Mouse (Mus musculus) layer of hippocampus, postnatal 14 days (tissue): Measurements from ENCODE around the gene Agt. TPM values are rescaled to one million over a fixed set of nuclear protein-coding genes. Genes with fewer than 3 reads are reported as not detected.

ENCODE experiments used
- DNase-seq, 2 experiments: peaks; one replicate each; pipeline ENCODE4 v3.0.0; 2021 to 2022; ENCODE audit warnings: low spot score in 2 of 2, mixed read lengths in 1 of 2
- total RNA-seq, 2 experiments: library from RNA; stranded (reverse); gene quantifications; 2 replicates each; pipeline ENCODE4 v1.2.3; 2021

Gene Agt
- total RNA-seq, 2 experiments from 2014 or later, result 56.4 to 82.1 TPM

GRCm38 (mm10) chr8:124555113-124555750 is 14.3 kb downstream of the Agt start:
- no peak for DNase-seq

GRCm38 (mm10) chr8:124551011-124551661 is 18.4 kb downstream of the Agt start:
- peak in 1 of 2 experiments; percentile 56 for DNase-seq

GRCm38 (mm10) chr8:124548187-124548586 is 21.3 kb downstream of the Agt start:
- DNase-seq, result no peak

GRCm38 (mm10) chr8:124547269-124547668 is 22.2 kb downstream of the Agt start:
- DNase-seq, result no peak

- DNase-seq, result no peak
Observed at GRCm38 (mm10) chr8:124546815-124547214, 22.7 kb downstream of the Agt start.

- DNase-seq, result no peak
Observed at GRCm38 (mm10) chr8:124546371-124546770, 23.1 kb downstream of the Agt start.

GRCm38 (mm10) chr8:124543272-124543671 is 26.2 kb downstream of the Agt start:
- DNase-seq, result no peak

GRCm38 (mm10) chr8:124542001-124542400 is 27.5 kb downstream of the Agt start:
- DNase-seq, result no peak

- DNase-seq, result no peak
Observed at GRCm38 (mm10) chr8:124540906-124541305, 28.6 kb downstream of the Agt start.

- no peak for DNase-seq
Observed at GRCm38 (mm10) chr8:124535451-124535850, 34.1 kb downstream of the Agt start.

GRCm38 (mm10) chr8:124532626-124533025 is 36.9 kb downstream of the Agt start:
- DNase-seq, result no peak

GRCm38 (mm10) chr8:124530996-124531395 is 38.5 kb downstream of the Agt start:
- no peak for DNase-seq

GRCm38 (mm10) chr8:124530556-124530955 is 39.0 kb downstream of the Agt start:
- DNase-seq, result no peak

- DNase-seq, result no peak
Observed at GRCm38 (mm10) chr8:124530076-124530475, 39.4 kb downstream of the Agt start.

- DNase-seq, result no peak
Observed at GRCm38 (mm10) chr8:124526261-124526660, 43.2 kb downstream of the Agt start.

- DNase-seq, result no peak
Observed at GRCm38 (mm10) chr8:124521946-124522345, 47.6 kb downstream of the Agt start.

- peak; percentile 88 to 92 for DNase-seq
Observed at GRCm38 (mm10) chr8:124520249-124521080, 49.0 kb downstream of the Agt start, which contains the start of gene Cog2. TSS of gene Cog2 (plus strand) at chr8:124520767.

GRCm38 (mm10) chr8:124517142-124517541 is 52.4 kb downstream of the Agt start:
- DNase-seq, result no peak

GRCm38 (mm10) chr8:124516525-124516924 is 53.0 kb downstream of the Agt start:
- no peak for DNase-seq

- DNase-seq, result no peak
Observed at GRCm38 (mm10) chr8:124516039-124516438, 53.5 kb downstream of the Agt start.

GRCm38 (mm10) chr8:124509156-124509555 is 60.4 kb downstream of the Agt start:
- no peak for DNase-seq

GRCm38 (mm10) chr8:124508321-124508695 is 61.2 kb downstream of the Agt start:
- peak in 1 of 2 experiments; percentile 28 for DNase-seq
